Mouse (Mus musculus) liver, embryonic 13.5 days (tissue): ENCODE results near the gene Slc16a11. TPM values are rescaled to one million over a fixed set of nuclear protein-coding genes. Genes with fewer than 3 reads are reported as not detected.

Source experiments
- ATAC-seq: fragments of 200-750 bp; cut with Nextera tagmentation; 2 replicates; pipeline ENCODE4 v1.8.0; 2017; ENCODE audit warnings: low read depth, mild to moderate bottlenecking, moderate number of reproducible peaks, moderate library complexity
- DNase-seq: peaks from one replicate; pipeline ENCODE4 v3.0.0; 2022
- H3K27ac ChIP-seq: fragments of 300-500 bp; sonication (generic); 2 replicates; pipeline ENCODE4 v1.5.1; 2015; ENCODE audit warnings: moderate library complexity, mild to moderate bottlenecking, inconsistent platforms
- H3K27me3 ChIP-seq: fragments of 300-500 bp; sonication (generic); 2 replicates; pipeline ENCODE4 v1.6.1; 2015; ENCODE audit warnings: mild to moderate bottlenecking, inconsistent platforms
- H3K36me3 ChIP-seq: fragments of 300-500 bp; sonication (generic); 2 replicates; pipeline ENCODE4 v1.6.1; 2015; ENCODE audit warnings: mild to moderate bottlenecking, inconsistent platforms
- H3K4me1 ChIP-seq: fragments of 300-500 bp; sonication (generic); replicated peaks from 2 replicates; pipeline ENCODE4 v1.6.1; 2015; ENCODE audit warnings: inconsistent platforms
- H3K4me2 ChIP-seq: fragments of 300-500 bp; sonication (generic); 2 replicates; pipeline ENCODE4 v1.6.1; 2015; ENCODE audit warnings: inconsistent platforms, mild to moderate bottlenecking, moderate library complexity
- H3K4me3 ChIP-seq: fragments of 300-500 bp; sonication (generic); replicated peaks from 2 replicates; pipeline ENCODE4 v1.5.1; 2015; ENCODE audit warnings: mild to moderate bottlenecking, inconsistent platforms
- H3K9ac ChIP-seq: fragments of 300-500 bp; sonication (generic); 2 replicates; pipeline ENCODE4 v1.6.1; 2015; ENCODE audit warnings: mild to moderate bottlenecking, inconsistent platforms
- H3K9me3 ChIP-seq: fragments of 300-500 bp; sonication (generic); replicated peaks from 2 replicates; pipeline ENCODE4 v1.6.1; 2016; ENCODE audit warnings: inconsistent platforms
- WGBS: fragments of 180-500 bp; shearing (Covaris S2); methylation state at CpG from one replicate; pipeline ENCODE4 v1.1.7; 2015; ENCODE audit not compliant: insufficient replicate concordance; 5-methylcytosine and 5-hydroxymethylcytosine counted together
- polyA plus RNA-seq: library from polyadenylated mRNA; unstranded; fragments of >200 nt; fragmentation: Nextera tagmentation; extraction: Ambion mirVana; gene quantifications from 2 replicates; pipeline ENCODE4 v1.2.1, GENCODE M21; 2015

The Slc16a11 gene
- polyA plus RNA-seq, 1 experiment from 2014 or later = 0.73 TPM

- under 1% methylated on average over 68 of the region's 70 CpGs for WGBS
- ATAC-seq (peak; percentile 90), DNase-seq (peak; percentile 97)
- peak within 1 kb of the TSS; percentile 97 for H3K9ac ChIP-seq
- peak within 1 kb of the TSS; percentile 95 for H3K4me2 ChIP-seq
- H3K36me3 ChIP-seq = peaks cover 20% of the 10 kb centered on the region
- H3K27me3 ChIP-seq = no peaks in the 10 kb centered on the region
- H3K9me3 ChIP-seq = no peaks in the 10 kb centered on the region
- H3K4me1 ChIP-seq = peaks cover 60% of the 10 kb centered on the region
- H3K27ac ChIP-seq = peak within 1 kb of the TSS; percentile 96
- peak within 1 kb of the TSS; percentile 95 for H3K4me3 ChIP-seq
Observed at GRCm38 (mm10) chr11:70237457-70238167, 25.1 kb downstream of the Slc16a11 start, which contains the start of gene 0610010K14Rik. TSS of gene 0610010K14Rik (minus strand) at chr11:70237914.

GRCm38 (mm10) chr11:70238591-70239440 is 26.3 kb downstream of the Slc16a11 start:
- peak overlapping the region; percentile 95 for H3K4me3 ChIP-seq
- H3K9ac ChIP-seq = peak overlapping the region; percentile 97
- H3K9me3 ChIP-seq = no peaks in the 10 kb centered on the region
- DNase-seq (no peak), ATAC-seq (no peak)
- peak overlapping the region; percentile 96 for H3K27ac ChIP-seq
- 5% methylated on average over 23 of the region's 23 CpGs for WGBS
- peaks cover 20% of the 10 kb centered on the region for H3K36me3 ChIP-seq
- H3K4me1 ChIP-seq = peaks cover 51% of the 10 kb centered on the region
- H3K4me2 ChIP-seq = peak overlapping the region; percentile 95
- H3K27me3 ChIP-seq = no peaks in the 10 kb centered on the region

- peaks cover 42% of the 10 kb centered on the region for H3K4me1 ChIP-seq
- under 1% methylated on average over 31 of the region's 35 CpGs for WGBS
- H3K36me3 ChIP-seq = peaks cover 15% of the 10 kb centered on the region
- peak within 1 kb of the TSS; percentile 95 for H3K4me2 ChIP-seq
- peak; percentile 76 for DNase-seq
- ATAC-seq = peak; percentile 15
- peaks cover 3% of the 10 kb centered on the region; the same call in 1 of the 2 replicates for H3K27me3 ChIP-seq
- H3K9me3 ChIP-seq = no peaks in the 10 kb centered on the region
- peak within 1 kb of the TSS; percentile 95 for H3K4me3 ChIP-seq
- peak within 1 kb of the TSS; percentile 97 for H3K9ac ChIP-seq
- H3K27ac ChIP-seq = peak within 1 kb of the TSS; percentile 96
Observed at GRCm38 (mm10) chr11:70239541-70240279, 27.2 kb downstream of the Slc16a11 start, which contains the start of the genes Gm21988 and Rnasek. TSS of gene Gm21988 (minus strand) at chr11:70239830. TSS of gene Rnasek (minus strand) at chr11:70239842.

GRCm38 (mm10) chr11:70242591-70242990 is 30.0 kb downstream of the Slc16a11 start:
- 54% methylated on average over 11 of the region's 11 CpGs for WGBS

GRCm38 (mm10) chr11:70247136-70247845 is 34.7 kb downstream of the Slc16a11 start:
- WGBS = 45% methylated on average over 9 of the region's 9 CpGs
- Histone ChIP-seq H3K4me3 (no peak overlapping the region), H3K27ac (no peak overlapping the region), H3K4me2 (no peak overlapping the region), H3K36me3 (no peaks in the 10 kb centered on the region), H3K27me3 (peaks cover 41% of the 10 kb centered on the region), H3K9ac (no peak overlapping the region), H3K4me1 (no peaks in the 10 kb centered on the region), H3K9me3 (no peaks in the 10 kb centered on the region)
- no peak for ATAC-seq
- DNase-seq = peak; percentile 49

More at GRCm38 (mm10) chr11:70242591-70242990, 30.0 kb downstream of the Slc16a11 start:
- no peak for ATAC-seq
- Histone ChIP-seq H3K36me3 (no peaks in the 10 kb centered on the region), H3K4me3 (no peak overlapping the region), H3K27me3 (peaks cover 15% of the 10 kb centered on the region; the same call in 1 of the 2 replicates), H3K4me1 (peaks cover 16% of the 10 kb centered on the region), H3K27ac (no peak overlapping the region), H3K4me2 (no peak overlapping the region), H3K9me3 (no peaks in the 10 kb centered on the region), H3K9ac (no peak overlapping the region)
- DNase-seq = no peak

GRCm38 (mm10) chr11:70250150-70250549 is 37.6 kb downstream of the Slc16a11 start:
- Histone ChIP-seq H3K36me3 (no peaks in the 10 kb centered on the region), H3K9me3 (no peaks in the 10 kb centered on the region), H3K27me3 (peaks cover 63% of the 10 kb centered on the region), H3K4me2 (no peak overlapping the region), H3K4me1 (peaks cover 8% of the 10 kb centered on the region; the same call in 1 of the 2 replicates), H3K27ac (no peak overlapping the region), H3K9ac (no peak overlapping the region), H3K4me3 (no peak overlapping the region)
- no peak for DNase-seq
- WGBS = 21% methylated on average over 11 of the region's 11 CpGs
- ATAC-seq = no peak

- Histone ChIP-seq H3K27me3 (peaks cover 71% of the 10 kb centered on the region), H3K4me3 (no peak overlapping the region), H3K4me2 (no peak overlapping the region), H3K9ac (no peak overlapping the region), H3K9me3 (no peaks in the 10 kb centered on the region), H3K36me3 (no peaks in the 10 kb centered on the region), H3K4me1 (peaks cover 8% of the 10 kb centered on the region; the same call in 1 of the 2 replicates), H3K27ac (no peak overlapping the region)
- WGBS = 51% methylated on average over 8 of the region's 8 CpGs
- DNase-seq = no peak
- ATAC-seq = 0 out of 2 replicates have a peak, but pooled peaks have one; percentile 26
Observed at GRCm38 (mm10) chr11:70251853-70252252, 39.3 kb downstream of the Slc16a11 start.

GRCm38 (mm10) chr11:70254337-70254736 is 41.8 kb downstream of the Slc16a11 start:
- peak overlapping the region; percentile 43 for H3K4me2 ChIP-seq
- H3K36me3 ChIP-seq = no peaks in the 10 kb centered on the region
- H3K27ac ChIP-seq = no peak overlapping the region
- H3K27me3 ChIP-seq = peaks cover 72% of the 10 kb centered on the region
- peak overlapping the region; percentile 35 for H3K4me3 ChIP-seq
- DNase-seq (no peak), ATAC-seq (no peak)
- H3K9me3 ChIP-seq = no peaks in the 10 kb centered on the region
- WGBS = 6% methylated on average over 18 of the region's 18 CpGs
- peak overlapping the region; percentile 13; the same call in 1 of the 2 replicates for H3K9ac ChIP-seq
- H3K4me1 ChIP-seq = peaks cover 8% of the 10 kb centered on the region; the same call in 1 of the 2 replicates

- ATAC-seq = no peak
- H3K9me3 ChIP-seq = no peaks in the 10 kb centered on the region
- H3K4me1 ChIP-seq = peaks cover 8% of the 10 kb centered on the region; the same call in 1 of the 2 replicates
- H3K4me2 ChIP-seq = peak within 1 kb of the TSS; percentile 43
- peak within 1 kb of the TSS; percentile 35 for H3K4me3 ChIP-seq
- no peak within 1 kb of the TSS for H3K27ac ChIP-seq
- 3% methylated on average over 25 of the region's 25 CpGs for WGBS
- H3K36me3 ChIP-seq = no peaks in the 10 kb centered on the region
- H3K9ac ChIP-seq = peak within 1 kb of the TSS; percentile 26; the same call in 1 of the 2 replicates
- DNase-seq = no peak
- H3K27me3 ChIP-seq = peaks cover 71% of the 10 kb centered on the region
Observed at GRCm38 (mm10) chr11:70254931-70255531, 42.5 kb downstream of the Slc16a11 start, which contains the start of gene Alox12. TSS of gene Alox12 (minus strand) at chr11:70255353.

- H3K36me3 ChIP-seq = no peaks in the 10 kb centered on the region
- H3K4me3 ChIP-seq = no peak overlapping the region
- H3K9ac ChIP-seq = no peak overlapping the region
- H3K27ac ChIP-seq = no peak overlapping the region
- WGBS = 77% methylated on average over 4 of the region's 4 CpGs
- DNase-seq (no peak), ATAC-seq (no peak)
- H3K4me1 ChIP-seq = peaks cover 8% of the 10 kb centered on the region; the same call in 1 of the 2 replicates
- H3K4me2 ChIP-seq = no peak overlapping the region
- H3K27me3 ChIP-seq = peaks cover 36% of the 10 kb centered on the region
- H3K9me3 ChIP-seq = no peaks in the 10 kb centered on the region
Observed at GRCm38 (mm10) chr11:70259035-70259434, 46.5 kb downstream of the Slc16a11 start.
